Mouse (Mus musculus) erythroblast, adult 5-6 weeks (primary cell): ENCODE data around the gene Olfr869. TPM values are rescaled to one million over a fixed set of nuclear protein-coding genes. Genes with fewer than 3 reads are reported as not detected.

ENCODE experiments used
- ATAC-seq: replicated peaks from 2 replicates; pipeline ENCODE4 v1.8.0; 2016; ENCODE audit warnings: moderate number of reproducible peaks, mild to moderate bottlenecking, moderate TSS enrichment, inconsistent platforms; ENCODE audit not compliant: poor library complexity, low FRiP score, severe bottlenecking
- total RNA-seq, 2 experiments: library from RNA; stranded (forward) in 1 of 2; stranded (reverse) in 1 of 2; fragments of 150-400 nt in 1 of 2; fragments of 200-764, 138-1000 nt in 1 of 2; gene quantifications; 2 replicates each; pipeline versions ENCODE4 v1.2.3 to v1.2.4; 2015 to 2017; ENCODE audit warnings: low replicate concordance in 2 of 2

Gene Olfr869
- total RNA-seq (2015; ENCODE audit: low replicate concordance) (not detected in 2 replicates), total RNA-seq (2017; ENCODE audit: low replicate concordance) (not detected in 2 replicates)

DNA sequence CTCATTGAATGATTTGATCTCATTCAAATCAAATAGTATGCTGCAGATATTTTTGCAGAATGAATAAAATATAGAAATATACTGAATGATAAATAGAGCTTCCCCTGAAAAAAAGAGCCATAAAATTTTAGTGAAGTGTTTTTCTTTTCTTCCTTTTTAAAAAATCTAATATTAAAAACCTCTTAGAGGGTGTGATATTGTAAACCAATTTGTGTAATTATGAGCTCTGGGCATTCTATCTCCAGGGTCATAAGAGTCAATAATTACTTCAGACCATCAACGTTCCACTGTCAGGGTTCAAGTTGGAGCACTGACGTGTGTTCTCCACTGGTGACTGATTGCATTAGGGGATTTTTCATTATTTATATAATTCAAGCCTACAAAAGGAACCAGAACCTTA, at the start of gene Olfr869:
Gene Olfr869, plus strand, starts transcription at position 301 of the 400 bp plus-strand sequence.
- ATAC-seq, result no peak

DNA sequence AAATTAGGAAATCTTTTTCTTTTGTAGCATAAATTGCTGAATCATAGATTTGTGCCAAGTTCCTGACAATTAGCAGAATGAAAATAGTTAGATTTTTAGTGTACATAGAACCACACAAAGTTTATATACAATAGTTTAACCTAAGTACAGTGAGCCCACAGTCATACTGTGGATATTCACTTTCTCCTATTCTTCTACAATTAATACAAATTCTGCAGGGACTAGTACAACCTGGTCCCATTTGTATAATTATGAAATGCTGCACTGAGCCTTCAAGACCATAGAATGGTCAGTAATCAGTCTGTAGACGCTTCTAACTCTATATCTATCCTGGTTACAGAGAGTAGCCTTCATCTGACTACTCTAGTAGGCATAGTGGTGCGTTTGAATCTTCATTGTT, 30.5 kb upstream of the Olfr869 start, which contains the start of gene Olfr868:
Gene Olfr868, plus strand, starts transcription at position 301 of the 400 bp plus-strand sequence.
- no peak for ATAC-seq

DNA sequence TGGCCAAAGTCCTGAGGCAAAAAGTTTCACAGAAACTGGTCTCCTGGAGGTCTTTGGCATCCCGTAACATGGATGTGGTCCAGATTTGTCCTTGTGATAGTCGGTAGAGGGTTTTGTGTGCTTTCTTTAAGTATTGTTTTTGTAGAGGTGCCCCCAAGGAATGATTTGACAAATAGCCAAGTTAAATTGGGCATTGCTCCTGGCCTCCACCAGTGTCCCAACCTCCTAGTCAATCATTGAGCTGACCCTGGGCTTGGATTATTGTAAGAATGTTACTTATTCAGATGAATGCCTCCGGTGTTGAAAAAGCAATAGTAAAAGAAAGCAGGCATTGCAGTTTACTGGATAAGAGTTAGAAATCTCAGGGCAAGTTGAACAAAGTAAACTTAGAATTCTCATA, 20.9 kb downstream of the Olfr869 start:
- no peak for ATAC-seq

DNA sequence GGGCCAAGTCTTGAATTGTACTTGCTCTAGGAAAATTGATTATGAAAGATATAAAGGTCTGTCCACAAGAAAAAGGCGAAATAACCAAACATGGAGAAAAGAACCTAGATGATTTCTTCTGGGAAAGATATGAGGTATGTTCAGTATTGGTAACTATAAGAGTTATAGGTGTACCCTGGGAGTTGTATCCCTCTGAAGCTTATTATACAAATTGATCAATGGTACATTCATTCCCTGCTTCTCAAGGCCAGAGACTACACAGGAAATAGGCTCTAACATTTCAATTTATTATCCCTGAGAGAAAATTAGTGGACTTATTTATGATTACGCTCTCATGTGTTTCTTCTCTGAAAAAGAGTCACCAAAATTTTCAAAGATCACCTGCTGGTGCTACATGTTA, 45.1 kb downstream of the Olfr869 start, which contains the start of gene Olfr870:
Gene Olfr870, minus strand, starts transcription at position 101 of the 400 bp plus-strand sequence.
- no peak for ATAC-seq

DNA sequence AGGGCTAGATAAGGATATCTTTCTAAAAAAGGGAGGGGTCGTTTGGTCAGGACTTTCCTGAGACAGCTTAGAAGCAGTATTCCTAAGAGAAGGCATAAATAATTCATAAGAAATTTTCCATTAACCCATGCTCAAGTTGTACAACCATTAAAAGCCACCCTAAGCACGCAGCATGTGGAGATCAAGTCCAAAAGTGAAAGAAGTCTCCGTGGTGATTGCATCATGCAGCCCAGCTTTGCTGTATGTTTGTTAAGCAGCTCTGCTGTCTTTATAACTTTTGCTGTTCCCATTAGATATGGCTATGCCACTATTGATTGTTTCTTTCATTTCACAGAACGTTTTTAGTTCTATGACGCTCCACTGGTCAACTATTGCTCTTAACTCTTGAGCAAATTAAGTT, 50.7 kb downstream of the Olfr869 start:
- ATAC-seq, result no peak

Other genes starting within 250 kb of the Olfr869 start
- not detected in 2 replicates for gene Olfr862, start 241.0 kb upstream of the Olfr869 start, total RNA-seq (2015; ENCODE audit: low replicate concordance)
- not detected in 2 replicates for gene Olfr862, start 241.0 kb upstream of the Olfr869 start, total RNA-seq (2017; ENCODE audit: low replicate concordance)
- not detected in 2 replicates for gene Olfr77, start 212.1 kb upstream of the Olfr869 start, total RNA-seq (2015; ENCODE audit: low replicate concordance)
- gene Olfr77, start 212.1 kb upstream of the Olfr869 start, total RNA-seq (2017; ENCODE audit: low replicate concordance), result 0.56 TPM in 1 of 2 replicates, not detected in the other
- gene Olfr866, start 101.0 kb upstream of the Olfr869 start, total RNA-seq (2015; ENCODE audit: low replicate concordance), result not detected in 2 replicates
- gene Olfr866, start 101.0 kb upstream of the Olfr869 start, total RNA-seq (2017; ENCODE audit: low replicate concordance), result not detected in 2 replicates
- not detected in 2 replicates for gene Olfr867, start 71.4 kb upstream of the Olfr869 start, total RNA-seq (2015; ENCODE audit: low replicate concordance)
- not detected in 2 replicates for gene Olfr867, start 71.4 kb upstream of the Olfr869 start, total RNA-seq (2017; ENCODE audit: low replicate concordance)
- gene Olfr868, start 30.4 kb upstream of the Olfr869 start, total RNA-seq (2015; ENCODE audit: low replicate concordance), result not detected in 2 replicates
- gene Olfr868, start 30.4 kb upstream of the Olfr869 start, total RNA-seq (2017; ENCODE audit: low replicate concordance), result not detected in 2 replicates
- gene Olfr870, start 45.0 kb downstream of the Olfr869 start, total RNA-seq (2015; ENCODE audit: low replicate concordance), result not detected in 2 replicates
- 0.34 TPM in 1 of 2 replicates, not detected in the other for gene Olfr870, start 45.0 kb downstream of the Olfr869 start, total RNA-seq (2017; ENCODE audit: low replicate concordance)
- not detected in 2 replicates for gene Olfr871, start 83.2 kb downstream of the Olfr869 start, total RNA-seq (2015; ENCODE audit: low replicate concordance)
- gene Olfr871, start 83.2 kb downstream of the Olfr869 start, total RNA-seq (2017; ENCODE audit: low replicate concordance), result not detected in 2 replicates
- gene Olfr872, start 108.1 kb downstream of the Olfr869 start, total RNA-seq (2015; ENCODE audit: low replicate concordance), result not detected in 2 replicates
- not detected in 2 replicates for gene Olfr872, start 108.1 kb downstream of the Olfr869 start, total RNA-seq (2017; ENCODE audit: low replicate concordance)
- not detected in 2 replicates for gene Olfr39, start 153.3 kb downstream of the Olfr869 start, total RNA-seq (2015; ENCODE audit: low replicate concordance)
- gene Olfr39, start 153.3 kb downstream of the Olfr869 start, total RNA-seq (2017; ENCODE audit: low replicate concordance), result not detected in 2 replicates
- not detected in 2 replicates for gene Olfr873, start 169.5 kb downstream of the Olfr869 start, total RNA-seq (2015; ENCODE audit: low replicate concordance)
- gene Olfr873, start 169.5 kb downstream of the Olfr869 start, total RNA-seq (2017; ENCODE audit: low replicate concordance), result 0.14 TPM in 1 of 2 replicates, not detected in the other
- gene Olfr18, start 207.1 kb downstream of the Olfr869 start, total RNA-seq (2015; ENCODE audit: low replicate concordance), result not detected in 2 replicates
- not detected in 2 replicates for gene Olfr18, start 207.1 kb downstream of the Olfr869 start, total RNA-seq (2017; ENCODE audit: low replicate concordance)